Mouse (Mus musculus) adipose tissue, adult 10 weeks (tissue): ENCODE data around the gene Mapt. TPM values are rescaled to one million over a fixed set of nuclear protein-coding genes. Genes with fewer than 3 reads are reported as not detected.

Source experiments
- polyA plus RNA-seq: library from polyadenylated mRNA; stranded (reverse); fragments of 350-450 nt; fragmentation: Illumina TruSeq; extraction: RNeasy Lipid Tissue Mini Kit (QIAGEN cat#74804); gene quantifications from one replicate; pipeline ENCODE4 v1.2.3, GENCODE M21; 2014; ENCODE audit warnings: low read depth, low replicate concordance

Mapt gene
- 9.4 TPM for polyA plus RNA-seq

GRCm38 (mm10) chr11:104231041-104231911 lies at the start of gene Mapt:
Gene Mapt, plus strand, starts transcription at chr11:104231390.

GRCm38 (mm10) chr11:104186135-104186836 lies 44.9 kb upstream of the Mapt start, which contains the start of gene Sppl2c:
Gene Sppl2c, plus strand, starts transcription at chr11:104186327.

Other genes starting within 250 kb of the Mapt start
- not detected for gene Crhr1, start 98.5 kb upstream of the Mapt start, polyA plus RNA-seq
- 5.3 TPM for gene Sppl2c, start 45.1 kb upstream of the Mapt start, polyA plus RNA-seq
- gene Kansl1, start 237.5 kb downstream of the Mapt start, polyA plus RNA-seq: 29.4 TPM